Comparison of ENCODE assay signal across 16 mouse cellular contexts in the genomic region with DNA sequence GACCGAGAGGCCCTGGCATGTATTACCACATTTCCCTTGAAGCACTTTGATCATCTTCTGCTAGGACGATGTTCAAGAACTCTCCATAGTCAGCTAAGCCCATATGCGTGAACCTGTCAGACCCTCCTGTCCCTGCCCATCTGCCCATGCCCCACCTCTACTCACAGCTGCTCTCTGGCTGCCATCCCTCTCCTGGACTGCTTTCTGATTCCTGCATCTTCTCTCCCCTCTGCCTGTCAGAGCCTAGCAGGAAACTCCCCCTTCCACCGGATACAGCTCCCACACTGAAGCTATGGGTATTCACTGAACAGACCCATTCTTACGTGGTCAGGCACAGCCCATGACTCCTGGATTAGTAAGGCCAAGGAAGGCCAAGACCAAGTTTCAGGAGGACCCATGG.
DNase-seq lines count a peak whose midpoint lies in the region; ATAC-seq lines count a peak whose summit lies in the region.
"Had no signal": no experiment of that assay in that cellular context is flagged by ENCODE, and none has a peak within 500 bp of the region (broad histone marks: within the 10 kb centered on the region; RNA-seq: fewer than 3 reads in every experiment).

No protein-coding gene starts in this region.

- intact Hi-C loops in heart, postnatal 25 days (cut with DNase I): no loop called here

- no peaks in the 10 kb centered on the region; the same call in 1 of the 2 replicates for H3K9me3 ChIP-seq in heart, embryonic 12.5 days (replicated peaks)
- no peaks in the 10 kb centered on the region; the same call in 1 of the 2 replicates for H3K9me3 ChIP-seq in intestine, embryonic 14.5 days (ENCODE audit: control insufficient read depth, low read length)
- no peaks in the 10 kb centered on the region for H3K9me3 ChIP-seq in intestine, embryonic 16.5 days (ENCODE audit: control insufficient read depth, low read length)
- no peaks in the 10 kb centered on the region for H3K9me3 ChIP-seq in midbrain, embryonic 13.5 days
- H3K9me3 ChIP-seq in midbrain, embryonic 16.5 days (replicated peaks; ENCODE audit: control insufficient read depth, low read length, poor library complexity, severe bottlenecking): no peaks in the 10 kb centered on the region
- H3K9me3 ChIP-seq: G1E; limb, embryonic 13.5 days had no signal

- DNase-seq in cerebellum, postnatal 10 days: peak; percentile 21 to 46
- DNase-seq in cerebellum, postnatal 4 days (ENCODE audit: low spot score in 2 of 2): no peak
- DNase-seq in heart, postnatal 25 days (ENCODE audit: low spot score): no peak
- no peak for DNase-seq in intestine, embryonic 14.5 days (ENCODE audit: low spot score)
- DNase-seq: gastrocnemius, postnatal 36 days; lung, postnatal 14 days; right cerebral cortex, adult 18-20 months; thymus, adult 2 months had no signal

- ATAC-seq in heart, embryonic 12.5 days (ENCODE audit: insufficient number of reproducible peaks, low FRiP score): peak; percentile 51; the same call in 1 of the 2 replicates
- ATAC-seq in intestine, embryonic 14.5 days (replicated peaks; ENCODE audit: low FRiP score, low TSS enrichment, low read depth): 0 out of 2 replicates have a peak, but pooled peaks have one; percentile 47
- ATAC-seq in intestine, embryonic 16.5 days: no peak
- ATAC-seq in midbrain, embryonic 13.5 days: peak; percentile 56
- ATAC-seq in midbrain, embryonic 16.5 days: no peak
- ATAC-seq: CD4-positive, CD25-positive, alpha-beta regulatory T cell, adult 4 months had no signal

- no peaks in the 10 kb centered on the region for H3K36me3 ChIP-seq in heart, embryonic 12.5 days
- no peaks in the 10 kb centered on the region for H3K36me3 ChIP-seq in intestine, embryonic 14.5 days (ENCODE audit: control insufficient read depth, insufficient read depth, low read length)
- H3K36me3 ChIP-seq in intestine, embryonic 16.5 days (ENCODE audit: control insufficient read depth, insufficient read depth, low read length): no peaks in the 10 kb centered on the region
- H3K36me3 ChIP-seq in midbrain, embryonic 13.5 days: no peaks in the 10 kb centered on the region
- no peaks in the 10 kb centered on the region for H3K36me3 ChIP-seq in midbrain, embryonic 16.5 days (ENCODE audit: control insufficient read depth, insufficient read depth, low read length)
- H3K36me3 ChIP-seq: G1E had no signal

- H3K27ac ChIP-seq in heart, embryonic 12.5 days (ENCODE audit: poor library complexity, severe bottlenecking): no peak overlapping the region
- H3K27ac ChIP-seq in intestine, embryonic 14.5 days (ENCODE audit: low read depth): peak overlapping the region; percentile 47; the same call in 1 of the 2 replicates
- H3K27ac ChIP-seq in intestine, embryonic 16.5 days (ENCODE audit: low read length): no peak overlapping the region
- H3K27ac ChIP-seq in midbrain, embryonic 13.5 days: no peak overlapping the region
- H3K27ac ChIP-seq in midbrain, embryonic 16.5 days (ENCODE audit: low read length): no peak overlapping the region
- H3K27ac ChIP-seq: limb, embryonic 13.5 days; liver, embryonic 14.5 days had no signal

- H3K27me3 ChIP-seq in heart, embryonic 12.5 days (replicated peaks): no peaks in the 10 kb centered on the region
- H3K27me3 ChIP-seq in intestine, embryonic 14.5 days (replicated peaks; ENCODE audit: control insufficient read depth, insufficient read depth, low read length): no peaks in the 10 kb centered on the region
- H3K27me3 ChIP-seq in intestine, embryonic 16.5 days (replicated peaks; ENCODE audit: control insufficient read depth, insufficient read depth, low read length): no peaks in the 10 kb centered on the region
- no peaks in the 10 kb centered on the region for H3K27me3 ChIP-seq in midbrain, embryonic 13.5 days
- no peaks in the 10 kb centered on the region for H3K27me3 ChIP-seq in midbrain, embryonic 16.5 days (ENCODE audit: control insufficient read depth, insufficient read depth, low read depth, low read length)
- H3K27me3 ChIP-seq: limb, embryonic 13.5 days had no signal

- WGBS in heart, embryonic 12.5 days: 61% methylated on average over 5 of the region's 5 CpGs
- 45% methylated on average over 5 of the region's 5 CpGs for WGBS in intestine, embryonic 14.5 days
- WGBS in intestine, embryonic 16.5 days: 62% methylated on average over 5 of the region's 5 CpGs
- WGBS in midbrain, embryonic 13.5 days: 75% methylated on average over 5 of the region's 5 CpGs
- 63% methylated on average over 5 of the region's 5 CpGs for WGBS in midbrain, embryonic 16.5 days

- no peak overlapping the region for H3K9ac ChIP-seq in heart, embryonic 12.5 days
- H3K9ac ChIP-seq in intestine, embryonic 14.5 days (ENCODE audit: low read length): no peak overlapping the region
- H3K9ac ChIP-seq in intestine, embryonic 16.5 days (ENCODE audit: low read depth, low read length): no peak overlapping the region
- no peak overlapping the region for H3K9ac ChIP-seq in midbrain, embryonic 13.5 days (replicated peaks)
- H3K9ac ChIP-seq in midbrain, embryonic 16.5 days (ENCODE audit: low read depth, low read length): no peak overlapping the region
- H3K9ac ChIP-seq: limb, embryonic 13.5 days; liver, embryonic 14.5 days had no signal

- H3K4me2 ChIP-seq in heart, embryonic 12.5 days: no peak overlapping the region
- H3K4me2 ChIP-seq in intestine, embryonic 14.5 days (ENCODE audit: low read length): no peak overlapping the region
- no peak overlapping the region for H3K4me2 ChIP-seq in intestine, embryonic 16.5 days (ENCODE audit: low read depth, low read length)
- H3K4me2 ChIP-seq in midbrain, embryonic 13.5 days (replicated peaks): no peak overlapping the region
- no peak overlapping the region for H3K4me2 ChIP-seq in midbrain, embryonic 16.5 days (ENCODE audit: low read length)
- H3K4me2 ChIP-seq: limb, embryonic 13.5 days had no signal

- peaks cover 23% of the 10 kb centered on the region for H3K4me1 ChIP-seq in heart, embryonic 12.5 days (replicated peaks)
- H3K4me1 ChIP-seq in intestine, embryonic 14.5 days (replicated peaks; ENCODE audit: control insufficient read depth, insufficient read depth, low read length): peaks cover 18% of the 10 kb centered on the region
- H3K4me1 ChIP-seq in intestine, embryonic 16.5 days (ENCODE audit: control insufficient read depth, insufficient read depth, low read length): peaks cover 4% of the 10 kb centered on the region; the same call in 1 of the 2 replicates
- 0 out of 2 replicates have a peak, but pooled peaks cover 3% of the 10 kb centered on the region for H3K4me1 ChIP-seq in midbrain, embryonic 13.5 days (replicated peaks)
- 0 out of 2 replicates have a peak, but pooled peaks cover 3% of the 10 kb centered on the region for H3K4me1 ChIP-seq in midbrain, embryonic 16.5 days (ENCODE audit: control insufficient read depth, insufficient read depth, low read length)

- no peak overlapping the region for H3K4me3 ChIP-seq in heart, embryonic 12.5 days
- no peak overlapping the region for H3K4me3 ChIP-seq in intestine, embryonic 14.5 days (ENCODE audit: low read depth, low read length)
- H3K4me3 ChIP-seq in intestine, embryonic 16.5 days (ENCODE audit: low read length): no peak overlapping the region
- no peak overlapping the region for H3K4me3 ChIP-seq in midbrain, embryonic 13.5 days (replicated peaks)
- H3K4me3 ChIP-seq in midbrain, embryonic 16.5 days (ENCODE audit: low read depth, low read length): no peak overlapping the region
- H3K4me3 ChIP-seq: limb, embryonic 13.5 days had no signal

Comparison
In these comparisons a context has a peak if more than half of its experiments do, and no peak if none do; other contexts are left out.
1. DNase-seq: peak in cerebellum, postnatal 10 days (2 of 2); none in cerebellum, postnatal 4 days (0 of 2), heart, postnatal 25 days (single experiment) and intestine, embryonic 14.5 days (single experiment).
2. ATAC-seq: peak in heart, embryonic 12.5 days (single experiment), intestine, embryonic 14.5 days (single experiment) and midbrain, embryonic 13.5 days (single experiment); none in intestine, embryonic 16.5 days (single experiment) and midbrain, embryonic 16.5 days (single experiment).